Mouse (Mus musculus): ENCODE data around the gene Arhgap19. TPM values are rescaled to one million over a fixed set of nuclear protein-coding genes. Genes with fewer than 3 reads are reported as not detected.
A peak's percentile ranks its signal among the peaks of the same experiment; 100 is the strongest.

Gene Arhgap19
- total RNA-seq, 2 experiments from 2014 or later: 25.9 to 43.2 TPM

DNA sequence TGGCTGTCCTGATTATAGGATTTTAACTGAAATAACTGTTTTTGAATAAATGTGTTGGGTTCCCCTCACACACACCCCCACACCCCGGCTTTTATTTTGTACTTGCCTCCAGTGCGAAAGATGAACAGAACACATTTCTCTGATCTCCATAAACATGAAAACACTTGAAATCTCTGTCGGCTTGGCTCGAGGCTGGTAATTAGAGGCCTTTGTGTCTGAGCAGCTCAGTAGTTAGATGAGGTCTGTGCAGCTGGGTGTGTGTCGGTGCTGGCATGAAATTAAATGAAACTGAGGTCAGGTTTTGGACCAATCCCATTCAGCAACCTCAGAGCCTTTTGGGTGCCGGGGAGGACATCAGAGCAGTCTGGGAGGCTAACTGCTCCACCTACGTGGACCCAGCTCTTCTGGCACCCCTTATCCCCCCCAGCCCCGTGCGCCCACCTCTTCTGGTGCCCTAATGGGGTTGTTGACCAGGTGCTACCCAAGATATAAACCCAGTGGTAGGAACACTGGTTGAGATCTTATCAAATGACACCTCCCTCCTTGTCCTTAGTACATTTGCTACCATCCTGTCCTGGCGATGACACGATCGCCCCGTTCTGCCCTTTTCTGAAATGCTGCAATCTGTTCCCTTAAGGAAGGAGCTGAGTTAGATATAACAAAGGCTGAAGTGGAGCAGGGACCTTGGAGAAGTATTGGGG, 30.8 kb upstream of the Arhgap19 start:
- ATAC-seq (replicated peaks; ENCODE audit: poor library complexity, severe bottlenecking): no peak

DNA sequence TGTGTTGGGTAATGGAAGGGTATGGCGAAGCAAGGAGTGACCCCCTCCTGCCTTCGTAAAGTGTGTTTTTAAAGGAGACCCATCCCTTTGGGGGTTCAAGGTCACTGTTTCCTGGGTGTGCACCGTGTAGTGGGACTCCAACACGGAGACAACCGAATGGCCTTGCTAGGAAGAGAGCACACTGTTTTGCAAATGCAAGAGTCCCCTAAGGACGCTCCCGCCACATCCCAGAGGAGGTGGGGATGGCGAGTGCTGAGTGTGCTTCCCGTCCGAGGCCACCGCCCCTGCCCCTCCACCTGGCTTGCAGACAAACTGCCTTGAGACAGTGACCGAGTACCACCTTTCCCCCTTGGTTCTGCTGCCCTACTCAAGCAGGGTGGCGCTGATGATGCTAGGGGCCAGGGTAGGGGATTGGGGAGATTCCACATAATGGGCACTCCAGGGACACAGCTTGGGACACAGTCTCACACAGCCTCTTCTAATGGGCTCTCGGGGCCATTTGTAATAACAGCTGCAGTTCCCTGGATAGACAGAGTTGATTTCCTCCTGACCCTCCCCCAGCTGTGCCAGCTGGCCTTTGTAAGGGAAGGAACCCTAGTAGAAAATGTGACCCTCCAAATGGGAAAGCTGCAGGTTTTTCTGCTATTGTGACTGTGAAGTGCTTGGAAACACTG, 30.0 kb upstream of the Arhgap19 start:
- no peak for ATAC-seq (replicated peaks; ENCODE audit: poor library complexity, severe bottlenecking)

DNA sequence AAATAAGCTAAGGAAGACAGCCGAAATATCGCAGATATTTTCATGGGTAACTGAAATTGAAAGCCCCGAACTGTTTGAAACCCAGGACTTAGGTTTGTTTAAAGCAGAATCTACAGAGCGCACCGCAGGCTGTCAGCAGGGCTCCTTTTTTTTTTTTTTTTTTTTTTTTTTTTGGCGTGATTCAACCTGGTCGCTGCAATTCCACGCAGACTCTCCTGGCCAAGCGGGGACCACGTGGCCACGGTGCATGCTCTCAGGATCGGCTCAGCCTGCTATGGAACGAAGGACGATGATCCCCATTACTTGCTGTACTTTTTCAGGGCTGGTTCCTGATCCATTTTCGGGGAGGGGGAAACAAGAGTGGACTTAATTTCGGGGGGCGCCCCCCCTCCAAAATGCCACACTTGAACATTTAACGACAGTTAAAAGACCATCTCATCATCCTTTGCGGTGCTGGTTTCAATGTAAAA, 29.3 kb upstream of the Arhgap19 start:
- ATAC-seq (replicated peaks; ENCODE audit: poor library complexity, severe bottlenecking): no peak

DNA sequence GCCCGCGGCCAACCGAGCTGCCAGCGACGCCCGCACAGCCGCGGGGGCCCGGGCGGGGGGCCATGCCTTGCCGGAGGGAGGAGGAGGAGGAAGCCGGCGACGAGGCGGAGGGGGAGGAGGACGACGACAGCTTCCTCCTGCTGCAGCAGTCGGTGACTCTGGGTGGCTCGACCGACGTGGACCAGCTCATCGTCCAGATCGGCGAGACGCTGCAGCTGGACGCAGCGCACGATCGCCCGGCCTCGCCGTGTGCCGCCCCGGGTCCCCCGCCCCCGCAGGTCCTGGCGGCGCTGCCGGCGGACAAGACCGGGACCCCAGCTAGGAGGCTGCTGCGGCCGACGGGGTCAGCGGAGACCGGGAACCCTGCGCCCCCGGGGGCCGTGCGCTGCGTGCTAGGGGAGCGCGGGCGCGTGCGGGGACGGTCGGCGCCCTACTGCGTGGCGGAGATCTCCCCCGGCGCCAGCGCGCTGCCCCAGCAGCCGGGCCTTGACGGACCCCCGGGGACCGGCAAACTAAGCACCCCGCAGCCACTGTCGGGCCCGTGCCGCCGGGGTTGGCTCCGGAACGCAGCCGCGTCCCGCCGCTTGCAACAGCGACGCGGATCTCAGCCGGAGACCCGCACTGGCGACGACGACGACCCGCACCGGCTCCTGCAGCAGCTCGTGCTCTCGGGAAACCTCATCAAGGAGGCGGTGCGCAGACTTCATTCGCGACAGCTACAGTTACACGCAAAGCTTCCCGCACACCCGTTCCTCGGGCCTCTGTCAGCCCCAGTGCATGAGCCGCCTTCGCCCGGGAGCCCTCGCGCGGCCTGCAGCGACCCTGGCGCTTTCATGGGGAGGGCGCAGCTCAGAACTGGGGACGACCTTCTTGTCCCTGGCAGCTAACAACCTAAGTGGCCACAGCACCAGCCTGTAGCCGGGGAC, 28.5 kb upstream of the Arhgap19 start:
- peak; percentile 62 for ATAC-seq (replicated peaks; ENCODE audit: poor library complexity, severe bottlenecking)

DNA sequence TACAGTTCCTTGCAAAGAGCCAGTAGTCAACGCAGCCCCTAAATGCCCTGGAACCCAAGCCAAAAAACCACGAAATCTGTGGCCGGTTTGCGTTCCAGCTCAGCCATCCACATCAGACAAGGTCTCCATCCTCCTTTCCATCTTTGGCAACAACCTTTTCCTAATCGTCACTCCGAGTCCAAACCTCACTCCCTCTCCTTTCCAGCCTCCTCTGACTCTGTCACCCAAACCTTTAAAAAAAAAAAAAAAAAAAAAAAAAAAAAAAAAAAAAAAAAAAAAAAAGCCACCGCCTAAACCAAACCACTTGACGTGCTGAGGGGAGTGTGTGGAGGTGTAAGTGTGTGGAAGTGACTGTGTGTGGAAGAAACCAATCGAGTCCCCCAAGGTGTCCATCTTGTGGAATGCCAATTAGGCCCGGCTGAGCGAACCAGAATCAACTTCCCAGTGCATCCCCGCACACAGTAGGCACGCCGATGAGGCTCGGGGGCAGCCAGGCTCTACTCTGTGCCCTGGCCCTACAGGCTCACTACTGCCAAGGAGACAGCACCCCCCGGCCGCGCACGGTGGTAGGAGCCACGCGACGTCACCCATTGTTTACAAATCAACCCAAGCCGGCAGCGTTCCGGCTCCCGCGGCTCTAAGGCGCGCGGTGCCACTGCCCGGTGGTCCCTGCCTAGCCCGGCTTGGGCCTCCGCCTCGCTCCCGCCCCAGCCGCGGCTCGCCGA, 27.7 kb upstream of the Arhgap19 start, which contains the start of gene Frat1:
Gene Frat1 (plus strand): TSS at position 590 of the 725 bp plus-strand sequence.
- ATAC-seq (replicated peaks; ENCODE audit: poor library complexity, severe bottlenecking): peak; percentile 80

DNA sequence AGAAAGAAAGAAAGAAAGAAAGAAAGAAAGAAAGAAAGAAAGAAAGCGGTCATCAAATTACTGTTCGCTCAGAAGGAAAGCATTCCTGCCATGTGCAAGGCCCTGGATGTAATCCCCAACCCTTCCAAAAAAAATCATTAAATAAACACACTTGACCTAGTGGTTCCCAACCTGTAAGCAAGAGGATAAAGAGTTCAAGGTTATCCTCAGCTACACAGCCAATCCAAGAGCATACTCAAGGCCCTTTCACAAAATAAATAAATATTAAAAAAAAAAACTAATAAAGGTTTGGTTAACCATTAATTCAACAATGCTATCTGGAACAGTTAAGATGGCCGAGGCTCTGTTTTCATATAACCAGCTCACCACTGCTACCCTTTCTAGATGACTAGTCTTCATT, 27.1 kb upstream of the Arhgap19 start:
- no peak for ATAC-seq (replicated peaks; ENCODE audit: poor library complexity, severe bottlenecking)

DNA sequence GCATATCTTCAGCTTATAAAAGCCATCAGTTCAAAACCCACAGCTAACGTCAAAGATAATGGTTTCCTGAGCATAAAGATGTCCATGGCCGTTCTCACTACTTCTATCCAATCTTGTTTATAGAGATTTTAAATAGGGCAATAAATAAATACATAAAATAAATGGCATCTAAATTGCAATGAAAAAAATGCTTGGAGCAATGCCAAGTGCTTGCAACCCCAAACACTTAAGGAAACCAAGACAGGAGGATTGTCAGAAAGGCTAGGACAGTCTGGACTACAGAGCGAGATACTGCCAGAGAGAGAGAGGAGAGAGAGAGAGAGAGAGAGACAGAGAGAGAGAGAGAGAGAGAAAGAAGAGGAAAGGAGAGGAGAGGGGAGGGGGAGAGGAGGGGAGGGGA, 24.7 kb upstream of the Arhgap19 start:
- ATAC-seq (replicated peaks; ENCODE audit: poor library complexity, severe bottlenecking): no peak

DNA sequence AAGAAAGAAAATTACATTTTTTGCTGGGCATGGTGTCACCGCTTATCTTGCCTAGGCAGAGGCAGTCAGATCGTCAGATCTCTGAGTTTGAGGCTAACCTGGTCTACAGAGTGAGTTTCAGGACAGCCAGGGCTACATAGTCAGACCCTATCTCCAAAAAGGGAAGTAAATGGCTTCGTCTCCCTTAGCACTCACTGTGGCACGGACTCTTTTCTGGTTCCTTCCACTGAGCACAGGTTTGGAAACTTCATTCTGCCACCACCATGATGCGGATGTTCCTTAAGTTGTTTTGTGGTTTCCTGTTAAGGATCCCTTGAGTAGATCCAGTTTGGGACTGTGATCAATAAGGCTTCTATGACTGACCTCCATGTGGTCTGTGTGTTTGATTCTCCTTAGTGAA, 23.1 kb upstream of the Arhgap19 start:
- peak; percentile 59 for ATAC-seq (replicated peaks; ENCODE audit: poor library complexity, severe bottlenecking)

DNA sequence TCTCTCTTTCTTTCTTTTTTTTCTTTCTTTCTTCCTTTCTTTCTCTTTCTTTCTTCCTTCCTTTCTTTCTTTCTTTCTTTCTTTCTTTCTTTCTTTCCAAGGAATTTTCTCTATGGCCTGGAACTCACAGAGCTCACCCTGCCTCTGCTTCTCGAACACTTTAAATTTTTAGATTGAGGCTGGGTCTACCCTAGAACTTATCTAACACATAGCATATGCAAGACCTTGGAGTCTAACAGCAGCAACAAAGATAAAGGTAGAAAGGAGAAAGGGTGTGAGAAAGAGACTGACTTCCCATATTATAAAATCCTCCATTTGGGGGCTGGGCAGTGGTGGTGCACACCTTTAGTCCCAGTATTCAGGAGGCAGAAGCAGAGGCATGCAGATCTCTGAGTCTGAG, 20.7 kb upstream of the Arhgap19 start:
- ATAC-seq (replicated peaks; ENCODE audit: poor library complexity, severe bottlenecking): no peak

DNA sequence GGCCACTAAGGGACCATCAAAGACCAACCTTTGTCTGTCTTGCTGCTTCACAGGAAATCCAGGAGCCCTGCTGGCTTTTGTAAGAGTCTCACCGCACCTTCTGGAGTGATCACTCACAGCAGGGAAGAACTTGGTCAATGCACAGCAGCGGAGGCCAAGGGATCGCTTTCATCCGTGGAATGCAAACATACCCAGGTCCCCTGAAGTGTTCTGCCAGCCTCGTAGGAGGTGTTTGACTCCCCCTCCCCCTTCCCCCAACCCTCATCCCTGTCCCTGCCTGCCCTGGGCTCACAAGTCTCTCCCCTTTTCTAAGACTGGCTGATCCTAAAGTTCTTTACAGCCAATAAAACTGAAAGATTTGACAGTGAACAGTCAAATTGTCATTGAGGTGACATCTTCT, 19.6 kb upstream of the Arhgap19 start:
- ATAC-seq (replicated peaks; ENCODE audit: poor library complexity, severe bottlenecking): no peak

DNA sequence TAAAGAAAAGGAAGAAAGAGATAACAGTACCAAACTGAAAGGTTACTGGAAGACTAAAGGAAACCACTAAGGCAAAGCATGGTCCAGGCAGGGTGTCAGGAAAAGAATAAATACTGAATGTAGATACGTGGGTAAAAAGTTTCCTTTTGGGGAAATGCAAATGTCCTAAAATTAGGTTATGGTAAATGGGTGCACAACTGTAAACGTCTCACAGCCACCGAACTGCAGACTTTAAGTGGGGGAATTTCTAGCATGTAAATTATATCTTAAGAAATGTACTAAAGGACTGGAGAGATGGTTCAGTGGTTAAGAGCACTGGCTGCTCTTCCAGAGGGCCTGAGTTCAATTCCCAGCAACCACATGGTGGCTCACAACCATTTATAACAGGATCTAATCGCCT, 16.9 kb upstream of the Arhgap19 start:
- no peak for ATAC-seq (replicated peaks; ENCODE audit: poor library complexity, severe bottlenecking)

DNA sequence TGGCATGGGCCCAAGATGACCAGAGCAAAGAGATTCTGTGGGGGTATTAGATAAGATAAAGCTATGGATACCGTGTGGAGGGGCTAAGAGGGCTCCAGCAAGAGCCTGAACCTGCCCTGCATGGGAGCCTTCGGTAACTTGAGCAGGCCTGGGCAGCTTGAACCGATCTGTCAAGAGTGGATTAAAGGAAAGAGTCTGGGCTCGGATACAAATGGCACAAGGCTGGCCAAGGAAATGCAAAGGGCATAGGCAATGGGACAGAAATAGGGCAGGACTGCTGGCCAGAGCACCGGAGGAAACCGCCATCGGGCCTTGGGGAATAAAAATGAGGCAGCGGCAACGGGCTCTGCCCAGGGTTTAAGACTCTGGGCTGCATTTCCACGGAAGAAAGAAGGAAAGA, 15.5 kb upstream of the Arhgap19 start:
- ATAC-seq (replicated peaks; ENCODE audit: poor library complexity, severe bottlenecking): no peak

DNA sequence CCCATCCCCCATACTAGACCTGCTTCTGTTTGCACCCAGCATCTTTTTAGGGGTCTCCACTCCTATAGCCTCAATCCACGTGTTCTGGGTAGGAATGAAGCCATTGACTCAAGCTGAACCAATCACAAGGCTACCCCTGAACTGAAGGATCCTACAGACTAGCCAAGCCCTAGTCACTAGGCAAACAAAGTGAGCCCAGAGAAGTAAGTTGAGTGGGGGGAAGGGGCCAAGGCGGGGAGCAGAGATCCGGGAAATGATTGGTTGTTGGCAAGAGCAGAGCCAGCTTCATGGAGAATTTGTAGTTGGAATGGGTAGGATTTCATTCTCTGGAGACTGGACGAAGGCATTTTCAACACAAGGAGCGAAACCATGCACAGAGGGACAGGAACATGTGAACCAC, 15.1 kb upstream of the Arhgap19 start:
- no peak for ATAC-seq (replicated peaks; ENCODE audit: poor library complexity, severe bottlenecking)

DNA sequence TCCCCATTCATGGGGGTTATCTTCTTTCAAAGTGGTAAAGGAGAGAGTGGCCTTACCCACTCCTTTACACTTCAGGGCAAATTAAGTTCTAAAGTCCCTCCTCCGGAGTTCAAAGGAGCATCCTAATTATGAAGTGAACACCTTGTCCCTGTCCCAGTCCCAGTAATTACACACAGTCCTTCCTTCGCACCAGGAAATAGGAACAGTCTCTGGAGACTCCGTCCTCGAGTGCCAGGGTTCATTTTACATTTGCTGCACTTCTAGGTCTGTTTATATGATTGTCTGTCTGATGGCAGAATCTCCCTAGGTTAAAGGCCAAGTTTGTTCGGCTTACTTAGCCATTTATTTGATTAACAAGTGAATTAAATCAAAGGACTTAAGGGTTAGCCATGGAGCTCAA, 14.6 kb upstream of the Arhgap19 start:
- ATAC-seq (replicated peaks; ENCODE audit: poor library complexity, severe bottlenecking): no peak

DNA sequence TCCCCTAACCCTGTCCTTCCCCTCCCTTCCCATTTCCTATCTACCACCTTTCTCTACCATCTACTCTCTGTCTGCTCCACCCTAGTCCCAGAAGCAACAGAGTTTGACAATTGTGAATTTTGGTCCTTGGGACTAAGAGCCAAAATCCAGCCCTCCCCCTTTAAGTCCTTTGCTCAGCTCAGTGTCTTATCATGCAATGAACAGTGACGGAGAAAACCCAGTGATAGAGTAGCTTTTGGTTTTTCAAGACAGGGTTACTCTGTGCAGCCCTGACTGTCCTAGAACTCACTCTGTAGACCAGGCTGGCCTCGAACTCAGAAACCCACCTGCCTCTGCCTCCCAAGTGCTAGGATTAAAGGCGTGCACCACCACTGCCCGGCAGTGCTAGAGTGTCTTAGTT, 11.5 kb upstream of the Arhgap19 start:
- no peak for ATAC-seq (replicated peaks; ENCODE audit: poor library complexity, severe bottlenecking)

DNA sequence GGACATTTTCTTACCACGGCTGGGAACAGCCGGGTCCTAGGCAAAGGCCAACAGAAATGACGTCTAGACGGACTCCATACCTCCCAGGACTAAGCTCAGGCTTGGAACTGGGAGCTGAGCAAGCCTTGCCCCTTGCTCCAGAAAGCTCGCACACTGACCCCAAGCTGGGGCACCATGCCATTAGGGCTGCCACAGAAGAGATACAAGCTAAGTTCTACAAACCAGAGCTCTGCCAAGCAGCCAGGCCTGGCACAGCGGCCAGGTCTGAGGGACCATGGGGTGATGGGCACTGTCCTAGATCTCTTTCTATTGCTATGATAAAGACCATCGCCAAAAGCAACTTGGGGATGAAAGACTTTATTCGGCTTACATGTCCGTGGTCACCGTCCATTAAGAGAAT, 10.7 kb upstream of the Arhgap19 start:
- no peak for ATAC-seq (replicated peaks; ENCODE audit: poor library complexity, severe bottlenecking)

DNA sequence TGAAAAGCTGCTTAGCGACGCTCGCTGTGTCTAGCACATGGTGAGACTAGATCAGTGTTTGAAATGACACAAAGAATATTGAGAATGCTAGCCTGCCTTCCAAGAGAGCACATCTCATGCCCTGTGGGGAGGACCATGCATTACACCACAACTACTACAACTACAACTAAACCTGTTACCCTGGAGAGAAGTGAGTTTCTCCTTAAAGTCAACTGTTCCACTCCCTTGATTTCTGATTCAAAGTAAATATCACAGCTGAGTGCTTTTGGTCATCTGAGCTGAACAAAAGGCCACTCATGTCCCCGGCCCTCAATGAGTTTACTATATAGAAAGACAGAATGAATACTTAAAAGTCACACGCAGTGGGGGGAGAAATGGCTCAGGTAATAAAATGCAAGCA, 8.2 kb upstream of the Arhgap19 start:
- ATAC-seq (replicated peaks; ENCODE audit: poor library complexity, severe bottlenecking): no peak

DNA sequence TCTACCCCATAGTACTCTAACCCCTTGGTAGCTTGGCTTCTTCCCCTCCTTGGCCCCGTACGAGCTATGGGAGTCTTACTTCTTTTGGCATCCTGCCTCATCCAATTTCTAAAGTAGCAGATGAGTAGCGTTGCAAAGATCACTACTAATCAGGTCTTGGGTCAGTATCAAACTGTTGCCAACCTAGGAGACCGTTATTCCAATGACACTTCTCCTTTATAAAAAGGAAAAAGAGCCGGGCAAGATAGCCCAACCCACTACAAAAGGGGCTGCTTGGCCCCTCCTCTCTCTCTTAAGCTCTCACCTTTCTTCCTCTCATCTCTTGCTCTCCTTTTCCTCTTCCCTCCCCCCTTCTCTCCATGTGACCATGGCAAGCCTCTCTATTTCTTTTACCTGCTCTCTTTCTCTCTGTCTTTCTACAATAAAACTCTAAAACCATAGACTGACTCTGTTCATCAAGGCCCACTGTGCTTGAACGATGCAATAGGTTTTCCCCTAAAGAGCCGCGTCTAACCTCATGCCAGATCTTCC, 6.3 kb upstream of the Arhgap19 start:
- no peak for ATAC-seq (replicated peaks; ENCODE audit: poor library complexity, severe bottlenecking)

DNA sequence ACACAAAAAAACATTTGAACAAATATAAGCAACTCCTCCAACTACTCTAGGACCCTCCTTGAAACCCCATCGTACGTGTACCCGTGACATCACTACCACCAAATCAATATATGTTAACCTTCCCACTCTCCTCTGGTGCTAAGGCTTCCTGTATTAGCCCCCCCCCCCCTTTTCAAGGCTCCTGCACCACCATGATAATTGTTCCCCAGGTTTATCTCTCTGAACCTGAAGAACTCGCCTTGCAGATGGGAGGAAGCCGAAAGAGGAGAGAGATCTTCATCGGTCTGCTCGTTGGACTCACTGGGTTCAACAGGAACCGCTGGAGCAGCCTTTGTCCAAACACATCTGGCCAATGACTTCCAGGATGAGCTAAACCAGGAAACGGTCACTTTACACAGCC, 5.7 kb upstream of the Arhgap19 start:
- no peak for ATAC-seq (replicated peaks; ENCODE audit: poor library complexity, severe bottlenecking)

DNA sequence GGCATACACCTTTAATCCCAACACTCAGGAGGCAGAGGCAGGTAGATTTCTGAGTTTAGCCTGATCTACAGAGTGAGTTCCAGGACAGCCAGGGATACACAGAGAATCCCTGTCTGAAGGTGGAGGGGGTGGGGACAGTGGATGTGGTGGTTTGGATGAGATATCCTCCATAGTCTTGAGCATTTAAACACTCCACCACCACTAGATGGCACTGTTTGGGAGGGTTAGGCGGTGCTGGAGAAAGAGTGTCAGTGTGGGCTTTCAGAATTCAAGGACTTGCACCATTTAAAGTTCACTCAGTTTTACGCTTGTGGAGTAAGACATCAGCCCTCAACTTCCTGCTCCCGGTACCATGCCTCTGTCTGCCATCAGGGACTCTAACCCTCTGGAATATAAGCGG, 4.0 kb upstream of the Arhgap19 start:
- no peak for ATAC-seq (replicated peaks; ENCODE audit: poor library complexity, severe bottlenecking)

All from granulocyte monocyte progenitor cell, adult 5-6 weeks (primary cell).